Mouse (Mus musculus) testis, adult 2 months (tissue): ENCODE measurements at regions not wholly inside any gene's neighbourhood (a gene's known extent, or its start where the extent isn't known, plus 50 kb on each side); places are given as distances from the start of the nearest gene placed in this dataset.

ENCODE experiments used
- CTCF ChIP-seq: fragments of 200-500 bp; IDR thresholded peaks from 2 replicates; pipeline ENCODE4 v1.5.1; 2012; ENCODE audit warnings: low read depth, mild to moderate bottlenecking, inconsistent platforms, low read length, moderate library complexity; ENCODE audit not compliant: control insufficient read depth, insufficient read depth, insufficient replicate concordance
- POLR2A ChIP-seq: fragments of 200-500 bp; IDR thresholded peaks from 2 replicates; pipeline ENCODE4 v1.6.1; 2012; ENCODE audit warnings: low read depth, mild to moderate bottlenecking, inconsistent platforms, low read length, moderate library complexity; ENCODE audit not compliant: control insufficient read depth

DNA sequence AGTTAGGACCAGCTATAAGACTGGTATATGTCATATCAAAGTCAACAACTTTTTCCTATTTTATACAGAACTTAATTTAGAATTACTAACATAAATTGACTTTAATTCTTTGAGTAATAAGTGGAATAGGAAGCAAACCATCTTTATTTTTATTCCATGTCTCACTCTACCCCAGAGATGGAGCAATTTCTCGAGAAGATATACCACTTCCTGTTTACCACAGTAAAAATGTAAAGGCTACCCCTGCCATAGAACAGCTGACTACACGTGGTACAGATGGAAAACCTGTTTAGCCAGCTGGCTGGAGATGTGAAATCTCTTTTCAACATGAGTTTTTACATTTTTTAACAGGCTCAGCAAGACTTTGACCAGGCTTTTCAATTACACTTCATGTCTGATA is 126.0 kb upstream of the Ube2e2 start:
- no peak for TF ChIP-seq CTCF
- no peak for TF ChIP-seq POLR2A
